Mouse (Mus musculus) heart, embryonic 14.5 days (tissue): ENCODE data around the gene Phyhd1. TPM values are rescaled to one million over a fixed set of nuclear protein-coding genes. Genes with fewer than 3 reads are reported as not detected.
A peak's percentile ranks its signal among the peaks of the same experiment; 100 is the strongest.

Source experiments
- ATAC-seq: fragments of 200-750 bp; cut with Nextera tagmentation; 2 replicates; pipeline ENCODE4 v1.8.0; 2017; ENCODE audit warnings: low read depth, moderate TSS enrichment; ENCODE audit not compliant: insufficient number of reproducible peaks, insufficient read depth, low FRiP score
- H3K27ac ChIP-seq, 2 experiments: fragments of 200-500 bp in 1 of 2; fragments of 300-500 bp in 1 of 2; sonication (generic) in 1 of 2; replicated peaks in 1 of 2; 2 replicates each; pipeline ENCODE4 v1.5.1; 2012 to 2014; ENCODE audit warnings: low read depth in 2 of 2, low read length in 2 of 2, control low read depth in 1 of 2, mild to moderate bottlenecking in 1 of 2, mixed read lengths in 1 of 2; ENCODE audit not compliant: control insufficient read depth in 1 of 2, insufficient read depth in 1 of 2
- H3K27me3 ChIP-seq: fragments of 300-500 bp; sonication (generic); 2 replicates; pipeline ENCODE4 v1.6.1; 2014; ENCODE audit warnings: mild to moderate bottlenecking, low read length, control low read depth; ENCODE audit not compliant: control insufficient read depth, insufficient read depth
- H3K36me3 ChIP-seq: fragments of 300-500 bp; sonication (generic); 2 replicates; pipeline ENCODE4 v1.6.1; 2014; ENCODE audit warnings: mild to moderate bottlenecking, control low read depth, low read length, mixed read lengths; ENCODE audit not compliant: control insufficient read depth, insufficient read depth
- H3K4me1 ChIP-seq, 2 experiments: fragments of 200-500 bp in 1 of 2; fragments of 300-500 bp in 1 of 2; sonication (generic) in 1 of 2; 2 replicates each; pipeline ENCODE4 v1.6.1; 2012 to 2014; ENCODE audit warnings: low read length in 2 of 2, control low read depth in 1 of 2, mixed read lengths in 1 of 2; ENCODE audit not compliant: control insufficient read depth in 2 of 2, insufficient read depth in 2 of 2
- H3K4me2 ChIP-seq: fragments of 300-500 bp; sonication (generic); 2 replicates; pipeline ENCODE4 v1.6.1; 2014; ENCODE audit warnings: mild to moderate bottlenecking, low read length
- H3K4me3 ChIP-seq, 2 experiments: fragments of 200-500 bp in 1 of 2; fragments of 300-500 bp in 1 of 2; sonication (generic) in 1 of 2; 2 replicates each; pipeline ENCODE4 v1.5.1; 2012 to 2014; ENCODE audit warnings: low read length in 2 of 2, mild to moderate bottlenecking in 2 of 2, control low read depth in 1 of 2, low read depth in 1 of 2, moderate library complexity in 1 of 2; ENCODE audit not compliant: control insufficient read depth in 1 of 2, insufficient read depth in 1 of 2
- H3K9ac ChIP-seq: fragments of 300-500 bp; sonication (generic); 2 replicates; pipeline ENCODE4 v1.6.1; 2014; ENCODE audit warnings: mild to moderate bottlenecking, low read length
- H3K9me3 ChIP-seq: fragments of 300-500 bp; sonication (generic); 2 replicates; pipeline ENCODE4 v1.6.1; 2016; ENCODE audit warnings: low read length, control low read depth; ENCODE audit not compliant: control insufficient read depth
- WGBS: fragments of 180-500 bp; shearing (Covaris S2); extraction: QIAGEN DNeasy Blood & Tissue Kit; methylation state at CpG from one replicate; pipeline ENCODE4 v1.1.7; 2014; 5-methylcytosine and 5-hydroxymethylcytosine counted together
- polyA plus RNA-seq: library from polyadenylated mRNA; unstranded; fragments of >200 nt; fragmentation: Nextera tagmentation; extraction: Ambion mirVana; gene quantifications from 2 replicates; pipeline ENCODE4 v1.2.1, GENCODE M21; 2014

Gene Phyhd1
- 10.8 TPM in 2 replicates for polyA plus RNA-seq

DNA sequence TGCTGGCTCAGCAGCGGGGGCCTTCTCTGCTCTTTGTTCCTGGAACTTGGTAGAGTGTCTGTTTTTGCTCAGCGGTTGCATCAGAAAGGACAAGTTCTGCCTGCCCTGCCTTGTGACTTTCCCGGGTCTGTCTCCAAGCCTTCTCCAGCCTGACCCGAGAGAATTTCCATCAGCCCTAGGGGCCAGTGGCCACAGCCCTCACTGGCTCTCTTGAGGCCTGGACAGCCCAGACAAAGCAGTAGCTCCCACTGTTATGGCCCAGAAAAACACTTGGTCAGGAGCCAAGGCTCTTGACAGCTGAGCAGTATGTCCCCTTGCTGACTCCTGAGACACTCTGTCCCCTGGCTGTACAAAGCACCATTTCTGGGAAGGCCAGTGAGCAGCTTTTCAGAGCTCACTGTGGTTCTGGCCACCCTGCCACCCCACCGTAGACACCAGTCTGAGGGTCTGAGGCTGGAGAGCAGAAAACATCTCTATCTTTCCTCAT lies at the start of gene Phyhd1:
Phyhd1 (plus strand) TSS at position 437 of the 487 bp plus-strand sequence.
- H3K4me3 ChIP-seq: peak within 1 kb of the TSS; percentile 1 to 2; a peak in 2 of 4 replicates
- no peaks in the 10 kb centered on the region for H3K9me3 ChIP-seq
- peak; percentile 68 for ATAC-seq
- peaks cover 41 to 60% of the 10 kb centered on the region in 2 experiments for H3K4me1 ChIP-seq
- H3K36me3 ChIP-seq: peaks cover 33% of the 10 kb centered on the region
- H3K9ac ChIP-seq: peak within 1 kb of the TSS; percentile 66
- WGBS: 16% methylated on average over 5 of the region's 5 CpGs
- peak within 1 kb of the TSS; percentile 92 to 96 for H3K27ac ChIP-seq
- no peaks in the 10 kb centered on the region for H3K27me3 ChIP-seq
- H3K4me2 ChIP-seq: peak within 1 kb of the TSS; percentile 53

DNA sequence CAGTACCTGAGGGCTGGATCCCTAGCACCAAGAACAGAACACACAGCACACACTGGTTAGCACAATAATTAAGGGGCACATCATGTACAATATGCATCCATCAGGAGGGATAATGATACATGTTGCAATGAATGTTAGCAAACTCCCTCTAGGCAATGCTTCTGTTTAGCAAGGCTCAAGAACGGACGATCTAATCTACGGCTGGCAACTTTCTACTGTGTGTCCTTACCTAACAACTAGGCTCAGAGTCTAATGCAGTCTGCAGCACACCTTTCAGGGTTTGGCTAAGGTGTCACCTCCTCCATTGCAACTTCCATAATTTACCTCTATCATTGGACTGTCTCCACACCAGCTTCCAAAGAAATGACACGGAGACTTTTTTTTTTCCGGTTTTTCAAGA lies 49.7 kb upstream of the Phyhd1 start:
- H3K36me3 ChIP-seq: no peaks in the 10 kb centered on the region
- ATAC-seq: no peak
- 85% methylated on average over 5 of the region's 5 CpGs for WGBS
- H3K9me3 ChIP-seq: no peaks in the 10 kb centered on the region
- no peaks in the 10 kb centered on the region for H3K4me1 ChIP-seq
- no peak overlapping the region for H3K4me2 ChIP-seq
- no peak overlapping the region for H3K27ac ChIP-seq
- H3K9ac ChIP-seq: no peak overlapping the region
- H3K27me3 ChIP-seq: no peaks in the 10 kb centered on the region
- no peak overlapping the region for H3K4me3 ChIP-seq

DNA sequence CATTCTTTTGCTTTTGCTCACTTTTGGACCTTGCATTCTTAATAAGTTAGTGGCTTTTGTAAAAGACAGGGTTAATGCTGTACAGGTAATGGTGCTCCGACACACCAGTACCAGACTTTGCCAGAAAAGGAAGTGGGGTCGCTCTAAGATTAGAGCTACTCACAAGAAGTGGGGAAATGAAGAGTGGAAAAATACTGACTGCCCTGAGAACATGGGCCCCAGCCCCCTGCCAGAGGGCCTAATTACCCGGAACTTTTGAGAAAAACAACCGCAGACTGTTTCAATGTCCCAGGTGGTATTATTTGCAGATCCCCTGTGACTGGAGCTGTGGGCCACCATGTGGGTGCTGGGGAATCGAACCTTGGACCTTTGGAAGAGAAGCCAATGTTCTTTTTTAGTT lies 30.4 kb upstream of the Phyhd1 start:
- Histone ChIP-seq H3K9me3 (peaks cover 2% of the 10 kb centered on the region; the same call in 1 of the 2 replicates), H3K36me3 (peaks cover 5% of the 10 kb centered on the region), H3K27ac (no peak overlapping the region), H3K4me1 (peaks cover 21 to 23% of the 10 kb centered on the region in 2 experiments), H3K4me2 (no peak overlapping the region), H3K4me3 (no peak overlapping the region), H3K27me3 (no peaks in the 10 kb centered on the region), H3K9ac (no peak overlapping the region)
- no peak for ATAC-seq
- whole genome bisulfite sequencing: 77% methylated on average over 5 of the region's 5 CpGs

DNA sequence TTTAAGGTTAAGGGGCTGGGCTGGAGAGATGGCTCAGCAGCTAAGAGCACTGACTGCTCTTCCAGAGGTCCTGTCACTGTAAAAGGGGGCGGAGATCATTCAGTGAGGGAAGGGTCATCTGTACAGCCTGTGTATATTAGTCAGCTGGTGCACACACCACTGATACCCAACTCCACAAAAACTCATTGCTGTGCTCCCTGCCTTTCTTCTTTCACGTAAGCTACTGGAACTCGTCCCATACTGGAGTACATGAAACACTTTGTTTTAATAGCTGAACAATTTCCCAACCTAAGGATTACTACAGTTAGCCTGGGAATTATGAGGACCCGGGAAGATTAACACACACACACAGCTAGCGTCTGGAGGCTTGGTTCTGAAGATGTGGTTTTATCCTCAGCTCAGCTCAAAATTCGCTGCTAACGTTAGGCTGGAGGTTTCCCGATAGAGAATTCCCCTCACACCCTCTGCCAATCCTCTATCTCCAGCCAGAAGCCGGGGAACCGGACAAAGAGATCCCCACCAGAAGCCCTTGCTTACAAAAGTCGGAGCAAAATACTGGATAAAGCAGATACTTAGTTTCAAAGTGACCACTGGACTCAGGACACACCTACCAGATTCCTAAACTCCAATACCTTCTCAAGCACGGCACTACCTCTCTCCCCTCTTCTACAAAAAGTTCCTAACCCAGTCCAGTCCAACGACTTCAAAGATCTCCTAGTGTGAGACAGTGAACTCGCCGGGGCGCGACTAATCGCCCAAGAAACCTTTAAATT lies 29.4 kb upstream of the Phyhd1 start:
- no peaks in the 10 kb centered on the region for H3K9me3 ChIP-seq
- peak overlapping the region; percentile 76 to 93 for H3K4me3 ChIP-seq
- peak overlapping the region; percentile 91 for H3K9ac ChIP-seq
- H3K27ac ChIP-seq: peak overlapping the region; percentile 84 to 91
- H3K4me2 ChIP-seq: peak overlapping the region; percentile 79
- H3K27me3 ChIP-seq: no peaks in the 10 kb centered on the region
- H3K36me3 ChIP-seq: peaks cover 15% of the 10 kb centered on the region
- 2% methylated on average over 18 of the region's 18 CpGs for WGBS
- ATAC-seq: no peak
- H3K4me1 ChIP-seq: peaks cover 26 to 33% of the 10 kb centered on the region in 2 experiments

DNA sequence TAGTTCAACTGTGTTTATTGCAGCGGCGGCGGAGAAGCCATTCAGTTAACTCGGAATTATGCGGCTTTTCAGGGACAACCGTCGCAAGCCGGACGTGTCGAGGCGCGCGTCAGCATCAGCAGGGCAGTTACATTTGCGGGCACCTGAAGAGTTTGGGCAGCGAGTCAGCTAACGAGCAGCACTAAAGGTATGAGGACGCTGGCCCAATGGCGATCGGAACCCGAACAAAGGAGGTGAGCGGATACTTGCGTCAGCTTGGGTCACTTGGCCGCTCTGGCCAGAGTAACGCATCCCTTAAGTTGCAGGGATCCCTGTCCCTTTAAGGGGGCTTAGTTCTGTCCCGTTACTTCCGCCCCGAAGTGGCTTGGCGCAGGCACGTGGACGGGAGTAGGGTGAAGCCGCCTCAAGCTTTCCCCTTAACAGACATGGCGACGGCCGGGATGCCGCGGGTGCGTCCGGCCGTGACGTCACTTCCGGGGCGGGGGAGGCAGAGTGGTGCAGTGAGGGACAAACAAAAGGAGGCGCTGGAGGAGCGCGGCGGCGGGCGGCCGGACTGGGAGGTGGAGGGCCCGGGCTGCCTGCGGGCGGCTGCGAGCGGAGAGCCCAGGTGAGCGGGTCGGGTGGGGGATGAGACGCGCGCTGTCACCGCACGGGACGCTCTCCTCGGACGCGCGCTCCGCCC lies 28.7 kb upstream of the Phyhd1 start, which contains the start of gene Lrrc8a:
Lrrc8a (plus strand) TSS at position 517 of the 682 bp plus-strand sequence.
- H3K4me3 ChIP-seq: peak within 1 kb of the TSS; percentile 76 to 93
- H3K4me2 ChIP-seq: peak within 1 kb of the TSS; percentile 90
- H3K27me3 ChIP-seq: no peaks in the 10 kb centered on the region
- H3K36me3 ChIP-seq: peaks cover 21% of the 10 kb centered on the region
- no peaks in the 10 kb centered on the region for H3K9me3 ChIP-seq
- H3K4me1 ChIP-seq: peaks cover 26 to 40% of the 10 kb centered on the region in 2 experiments
- WGBS: under 1% methylated on average over 48 of the region's 67 CpGs
- peak within 1 kb of the TSS; percentile 91 for H3K9ac ChIP-seq
- peak within 1 kb of the TSS; percentile 87 to 91 for H3K27ac ChIP-seq
- ATAC-seq: peak; percentile 91

DNA sequence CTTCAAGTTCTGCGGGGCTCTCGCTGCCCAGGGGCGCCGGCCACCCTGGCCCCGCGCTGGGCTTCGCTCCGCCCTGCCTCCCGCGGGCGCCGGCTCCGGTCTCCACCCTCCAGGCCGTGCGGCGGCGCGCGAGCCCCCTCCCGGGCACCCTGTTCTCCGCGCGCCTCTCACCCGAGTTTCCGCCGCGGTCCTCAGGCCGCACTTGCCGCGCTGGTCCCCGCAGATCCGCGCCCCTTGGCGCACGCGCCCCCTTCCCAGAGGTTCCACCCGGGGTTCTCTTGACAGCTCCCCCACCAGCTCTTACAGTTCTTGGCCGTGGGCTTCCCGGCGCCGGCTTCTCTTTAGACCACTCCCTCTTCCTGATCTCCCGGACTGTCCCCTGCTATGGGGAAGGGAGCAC lies 28.1 kb upstream of the Phyhd1 start:
- ATAC-seq: peak; percentile 76
- peaks cover 24% of the 10 kb centered on the region for H3K36me3 ChIP-seq
- peaks cover 32 to 46% of the 10 kb centered on the region in 2 experiments for H3K4me1 ChIP-seq
- peak overlapping the region; percentile 90 for H3K4me2 ChIP-seq
- no peaks in the 10 kb centered on the region for H3K27me3 ChIP-seq
- peak overlapping the region; percentile 87 to 91 for H3K27ac ChIP-seq
- WGBS: under 1% methylated on average over 39 of the region's 42 CpGs
- peak overlapping the region; percentile 91 for H3K9ac ChIP-seq
- H3K9me3 ChIP-seq: no peaks in the 10 kb centered on the region
- H3K4me3 ChIP-seq: peak overlapping the region; percentile 76 to 93

DNA sequence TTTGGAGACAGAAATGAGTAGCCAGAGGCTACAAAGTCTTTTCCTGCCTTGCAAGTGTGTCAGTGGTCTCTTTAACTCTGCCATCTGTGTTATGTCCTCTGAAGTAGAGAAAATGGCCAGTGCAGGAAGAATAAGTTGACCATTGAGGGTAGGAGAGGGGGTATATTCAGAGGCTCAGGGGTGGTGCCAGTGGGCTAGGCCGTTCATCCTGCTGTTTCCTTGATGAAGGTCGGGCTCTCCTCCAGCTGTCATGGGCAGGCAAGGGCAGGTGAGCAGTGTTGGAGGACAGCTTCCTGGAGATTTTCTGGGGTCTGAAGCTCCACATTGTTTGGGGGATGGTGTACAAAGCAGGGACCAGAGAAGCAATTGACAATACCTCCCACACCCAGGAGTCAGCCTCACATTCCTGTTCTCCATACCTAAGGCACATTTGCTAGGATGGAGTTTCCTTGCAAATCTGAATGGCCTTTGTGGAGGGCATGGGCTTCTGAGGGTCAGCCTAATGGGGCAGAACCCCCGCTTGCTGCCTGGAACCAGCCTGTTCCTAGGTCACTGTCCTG lies 27.0 kb upstream of the Phyhd1 start:
- Histone ChIP-seq H3K4me1 (peaks cover 32 to 52% of the 10 kb centered on the region in 2 experiments), H3K27me3 (no peaks in the 10 kb centered on the region), H3K4me2 (peak overlapping the region; percentile 90), H3K36me3 (peaks cover 35% of the 10 kb centered on the region), H3K27ac (peak overlapping the region; percentile 87 to 91), H3K9me3 (no peaks in the 10 kb centered on the region), H3K9ac (peak overlapping the region; percentile 91), H3K4me3 (peak overlapping the region; percentile 76 to 93)
- 44% methylated on average over 3 of the region's 3 CpGs for WGBS
- ATAC-seq: no peak
